Mouse (Mus musculus) right cerebral cortex, postnatal 36 days (tissue): Measurements from ENCODE around the gene Robo4.

ENCODE experiments used
- DNase-seq, 2 experiments: peaks; one replicate each; pipeline ENCODE4 v3.0.0; 2022; ENCODE audit warnings: low spot score in 2 of 2, mixed read lengths in 1 of 2

Robo4 gene

DNA sequence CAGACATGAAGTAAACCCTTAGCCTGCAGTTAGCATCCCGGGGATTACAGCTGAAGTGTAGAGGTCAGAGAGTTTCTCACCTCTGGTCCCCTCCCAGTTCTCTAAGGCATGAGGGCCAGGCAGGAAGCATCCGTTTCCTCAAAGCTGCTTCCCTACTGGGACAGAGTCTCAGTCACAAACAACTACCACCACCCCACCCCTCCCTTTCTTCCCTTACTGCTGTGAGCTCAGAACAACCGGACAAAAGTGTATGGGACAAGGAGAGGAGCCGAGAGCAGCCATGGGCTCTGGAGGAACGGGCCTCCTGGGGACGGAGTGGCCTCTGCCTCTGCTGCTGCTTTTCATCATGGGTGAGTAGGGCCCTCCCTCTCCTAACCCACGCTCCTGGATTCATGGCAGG, at the start of gene Robo4:
Gene Robo4, plus strand, starts transcription at position 96 of the 400 bp plus-strand sequence.
- DNase-seq, result no peak

DNA sequence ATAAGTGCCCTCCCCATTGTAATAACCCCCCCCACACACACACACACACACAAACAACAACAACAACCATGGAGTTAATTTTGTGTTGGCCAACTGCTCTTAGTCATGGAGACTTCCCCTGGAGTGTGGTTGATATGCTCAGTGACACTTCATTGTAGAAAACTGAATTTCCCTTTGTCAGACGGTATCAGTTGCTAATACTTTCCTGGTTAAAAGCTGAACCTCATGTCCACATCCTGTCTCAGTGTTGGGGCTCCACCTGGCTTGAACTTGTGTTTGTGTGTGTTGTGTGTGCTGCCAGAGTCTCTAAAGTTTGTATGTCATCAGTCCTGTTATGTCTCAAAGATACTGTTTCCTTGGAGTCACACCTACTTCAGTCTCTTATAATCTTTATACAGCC, 47.2 kb upstream of the Robo4 start:
- DNase-seq, result no peak

DNA sequence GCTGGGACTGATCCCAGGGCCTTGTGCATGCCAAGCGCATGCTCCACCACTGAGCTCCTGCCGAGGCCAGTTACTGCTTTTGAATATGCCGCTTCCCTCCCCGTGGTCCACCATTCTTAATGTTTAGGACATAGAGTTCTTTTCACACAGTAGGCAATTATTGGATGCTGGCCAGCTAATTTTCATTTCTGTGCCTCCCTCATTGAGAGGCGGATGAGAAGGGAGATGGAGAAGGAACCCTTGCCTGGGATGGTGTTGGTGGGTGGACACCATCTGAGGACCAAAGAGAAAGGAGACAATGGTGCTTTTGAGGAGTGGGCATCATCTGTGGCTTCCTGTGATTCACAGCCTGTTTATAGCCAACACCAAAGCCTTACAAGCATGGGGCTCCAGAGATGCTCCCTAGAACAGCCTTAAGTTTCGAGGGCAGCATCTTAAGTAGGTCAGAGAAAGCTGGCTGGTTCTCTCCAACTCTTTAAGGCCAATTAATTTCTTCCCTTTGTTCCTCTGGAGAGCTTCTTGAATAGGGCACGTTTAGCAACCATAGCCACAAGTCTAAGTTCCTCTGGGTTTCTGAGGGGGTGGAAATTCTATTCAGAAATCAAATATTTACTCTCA, 42.9 kb upstream of the Robo4 start:
- peak in 1 of 2 experiments; percentile 45 for DNase-seq

DNA sequence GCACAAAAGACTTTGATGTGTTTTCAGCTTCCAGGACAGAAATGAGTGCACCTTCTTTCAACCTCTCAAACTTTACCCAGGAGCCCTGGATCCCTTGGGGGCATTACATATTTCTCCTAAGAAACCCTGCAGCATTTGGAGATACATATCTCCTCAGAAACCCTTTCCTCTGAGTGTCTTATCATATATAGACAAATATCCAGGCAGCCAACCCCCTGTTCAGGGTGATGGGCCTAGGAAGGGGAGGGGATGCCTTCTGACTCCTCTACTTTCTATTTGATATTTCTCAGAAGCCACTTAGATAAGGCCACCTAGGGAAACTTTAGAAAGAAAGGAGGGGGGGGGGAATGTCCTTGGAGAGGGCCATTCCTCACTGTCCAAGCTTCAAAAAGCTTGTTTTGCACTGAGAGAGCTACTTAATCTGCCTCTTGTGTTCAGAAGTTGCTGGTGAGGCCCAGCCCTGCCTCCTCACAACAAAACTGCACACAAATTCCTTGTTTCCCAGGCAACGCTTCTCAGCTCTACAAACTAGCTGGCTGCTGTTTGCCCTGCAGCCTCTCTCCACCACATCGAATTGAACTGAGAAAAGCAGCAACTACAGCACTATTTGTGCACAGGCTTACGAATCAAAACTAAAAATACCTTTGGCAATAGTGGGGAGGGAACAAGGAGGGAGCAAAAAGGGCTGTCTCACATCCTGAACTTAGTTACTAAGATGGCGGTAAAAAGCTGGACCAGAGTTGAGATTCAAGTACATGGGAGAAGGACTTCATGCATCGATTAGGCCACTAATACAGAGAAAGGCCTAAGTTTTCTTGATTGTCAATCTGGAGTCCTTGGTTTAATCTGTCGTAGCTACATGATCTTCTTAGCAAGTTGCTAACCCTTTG, 42.1 kb upstream of the Robo4 start:
- peak; percentile 74 to 86 for DNase-seq

DNA sequence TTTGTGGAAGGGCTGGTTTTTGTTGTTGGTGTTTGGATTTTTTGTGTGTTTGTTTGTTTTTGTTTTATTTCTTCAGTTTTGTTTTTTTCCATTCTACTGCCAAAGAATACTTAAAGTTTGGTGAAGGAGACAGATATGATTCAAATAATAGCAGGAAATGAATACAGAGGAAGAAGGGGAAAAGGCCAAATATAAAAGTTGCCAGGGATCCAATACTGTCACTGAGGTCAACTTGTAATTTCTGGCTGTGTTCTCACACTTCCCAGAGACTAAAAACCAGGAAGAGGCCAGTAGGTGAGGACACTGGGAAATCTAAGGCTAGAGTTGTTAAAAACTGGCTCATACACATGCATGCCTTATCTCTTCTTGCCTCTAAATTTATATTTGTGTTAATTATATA, 39.6 kb upstream of the Robo4 start:
- DNase-seq, result no peak

DNA sequence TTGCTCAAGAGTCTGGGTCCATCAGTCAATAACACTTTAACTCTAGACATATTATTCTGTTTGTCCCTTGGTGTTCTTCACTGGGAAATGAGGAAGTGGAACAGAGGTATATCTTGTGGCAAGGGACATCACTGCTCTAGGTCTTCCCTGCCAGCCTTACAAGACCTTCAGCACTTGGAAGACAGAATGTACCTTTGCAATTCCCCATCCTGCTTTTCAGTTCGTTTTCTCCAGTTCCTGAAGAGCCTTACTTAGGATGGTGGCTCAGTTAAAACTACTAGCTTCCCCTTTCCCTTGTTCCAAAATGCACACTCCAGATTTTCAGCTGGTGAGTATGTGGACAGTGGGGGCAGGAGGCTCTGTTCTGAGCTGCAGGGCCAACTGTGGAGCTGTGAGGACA, 38.8 kb upstream of the Robo4 start:
- no peak for DNase-seq

DNA sequence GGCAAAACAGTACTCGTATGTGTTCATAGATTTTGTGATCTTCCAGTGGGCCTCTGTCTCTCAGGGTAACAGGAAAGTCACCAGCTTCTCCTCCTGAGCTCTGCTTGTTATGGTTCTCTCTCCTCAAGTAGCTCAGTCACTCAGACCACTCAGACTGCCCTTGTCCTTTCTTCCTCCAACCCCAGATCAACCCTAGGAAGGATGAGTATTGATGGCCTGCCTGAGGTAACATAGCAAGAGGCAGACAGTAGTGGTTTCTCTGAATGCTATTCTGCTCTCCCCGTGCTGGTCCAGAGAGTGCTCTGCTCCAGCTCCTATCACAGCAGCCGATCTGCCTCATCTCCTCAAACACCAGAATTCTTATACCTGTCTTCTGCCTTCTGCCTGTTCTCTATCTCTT, 38.1 kb upstream of the Robo4 start:
- no peak for DNase-seq

DNA sequence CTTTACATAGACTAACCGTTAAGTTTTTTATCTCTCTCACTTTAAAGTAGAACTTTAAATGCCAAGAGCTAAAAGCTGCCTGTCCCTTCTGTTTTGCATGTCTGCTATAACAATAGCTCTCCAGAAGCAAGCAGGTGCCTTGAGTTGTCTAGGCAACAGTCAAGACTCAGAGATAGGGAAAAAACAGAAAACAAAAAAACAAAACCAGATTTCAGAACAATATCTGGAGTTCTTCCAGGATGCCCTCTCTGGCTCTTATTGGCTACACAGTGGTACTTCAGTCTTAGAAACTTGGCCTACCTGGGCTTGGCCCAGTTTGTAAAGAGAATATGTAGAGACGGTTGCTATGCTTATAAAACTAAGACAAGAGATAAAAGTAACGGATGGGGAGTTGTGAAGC, 37.3 kb upstream of the Robo4 start:
- no peak for DNase-seq

DNA sequence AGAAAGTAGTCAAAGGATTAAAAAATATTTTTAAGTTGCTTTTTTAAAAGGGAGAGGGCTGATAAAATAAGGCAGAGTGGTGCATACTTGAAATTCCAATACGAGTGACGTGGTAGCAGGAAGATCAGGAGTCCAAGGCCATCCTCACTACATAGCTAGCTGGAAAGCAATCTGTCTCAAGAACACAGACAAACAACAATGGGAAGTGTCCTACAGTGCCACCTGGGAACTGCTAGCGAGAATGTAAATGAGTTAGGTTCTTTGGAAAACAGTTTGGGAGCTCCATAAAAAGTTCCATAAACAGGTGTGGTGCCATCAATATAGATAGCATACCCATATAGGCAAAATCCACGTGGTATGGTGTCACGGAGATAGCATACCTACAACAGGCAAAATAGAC, 36.0 kb upstream of the Robo4 start:
- DNase-seq, result no peak

DNA sequence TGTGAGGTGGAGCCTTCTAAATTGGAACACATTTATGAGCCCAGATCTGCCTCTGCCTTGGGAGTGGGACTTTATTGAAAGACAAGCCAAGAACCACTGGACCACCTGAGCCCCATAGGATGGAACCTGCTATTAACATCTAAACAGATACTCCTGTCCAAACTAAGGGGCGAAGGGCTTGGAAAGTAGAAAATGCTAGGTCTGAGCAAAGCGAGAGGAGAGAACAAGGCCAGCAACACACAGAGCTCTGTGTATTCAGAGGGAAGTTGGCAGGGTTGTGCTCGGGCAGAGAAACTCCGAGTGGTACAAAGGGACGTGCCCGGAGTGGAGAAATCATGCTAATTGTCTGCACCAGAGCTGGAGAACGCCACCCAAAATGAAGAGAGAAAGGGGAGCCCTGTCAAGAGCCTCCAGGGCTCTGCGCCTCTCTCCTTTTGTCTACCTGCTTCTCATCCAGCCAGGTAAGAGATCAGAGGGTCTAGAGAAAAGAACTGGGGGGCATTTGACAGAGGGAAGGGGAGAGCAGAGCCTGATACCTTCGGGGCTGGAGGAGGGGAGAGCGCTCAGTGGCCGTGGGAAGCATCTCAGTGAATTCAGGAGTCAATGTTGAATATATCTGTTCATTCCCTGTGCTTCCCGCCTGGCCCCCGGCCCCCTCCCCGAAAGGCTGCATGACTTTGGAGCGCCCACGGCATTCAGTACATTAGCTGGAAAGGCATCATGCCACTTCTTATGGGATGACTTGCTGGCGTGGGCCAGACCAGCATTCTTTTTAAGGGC, 34.2 kb upstream of the Robo4 start, which contains the start of gene Hepacam:
Gene Hepacam, plus strand, starts transcription at position 51 of the 780 bp plus-strand sequence.
- DNase-seq, result no peak

DNA sequence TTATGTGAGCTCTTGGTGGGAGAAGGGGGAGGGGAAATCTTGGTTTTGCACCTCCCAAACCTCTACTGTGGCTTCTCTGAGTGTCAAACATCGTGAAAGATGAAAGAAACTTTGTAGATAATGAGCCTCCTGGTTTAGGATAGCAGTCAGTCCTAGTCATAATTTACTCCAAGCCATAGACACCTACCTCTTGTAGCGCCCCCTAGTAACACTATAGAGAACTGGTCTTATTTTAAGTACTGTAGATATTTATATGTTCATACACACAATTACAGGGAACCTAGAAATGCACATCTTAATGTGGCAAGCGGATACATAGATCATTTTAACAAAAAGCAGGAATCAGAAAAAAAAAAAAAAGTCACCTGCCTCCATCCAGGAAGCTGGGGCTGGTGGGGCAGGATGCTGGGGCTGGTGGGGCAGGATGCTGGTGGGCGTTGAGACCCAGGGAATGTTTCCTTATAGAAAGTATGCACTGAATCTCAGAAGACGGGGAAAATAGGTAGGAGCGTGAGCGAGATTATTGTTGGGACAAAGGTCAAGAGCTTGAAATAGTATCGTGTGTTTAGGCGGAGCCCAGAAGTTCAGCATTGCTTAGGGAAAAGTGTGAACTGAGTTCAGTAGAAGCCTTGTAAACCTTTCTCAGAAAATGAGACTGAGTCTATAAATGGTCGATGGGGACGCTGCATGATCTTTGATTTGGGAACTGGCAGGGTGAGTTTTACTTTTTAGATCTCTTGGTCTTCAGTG, 33.4 kb upstream of the Robo4 start:
- DNase-seq, result no peak

DNA sequence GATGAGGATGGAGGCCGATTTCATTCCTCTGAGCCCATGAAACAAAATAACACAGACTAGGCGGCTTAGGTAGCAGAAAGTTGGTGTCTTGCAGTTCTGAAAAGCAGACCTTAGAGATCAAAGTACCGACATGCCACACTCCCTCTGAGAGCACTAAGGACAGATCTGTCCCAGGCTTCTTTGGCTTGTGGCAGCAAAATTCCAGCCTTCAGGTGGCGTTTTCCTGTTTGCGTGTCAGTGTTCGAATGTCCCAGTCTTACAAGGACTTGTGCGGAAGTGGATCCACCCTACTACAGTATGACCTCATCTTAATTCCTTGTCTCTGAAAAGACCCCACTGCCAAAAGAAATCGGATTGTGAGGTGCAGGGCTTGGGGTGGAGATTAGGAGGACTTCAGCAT, 32.8 kb upstream of the Robo4 start:
- no peak for DNase-seq

DNA sequence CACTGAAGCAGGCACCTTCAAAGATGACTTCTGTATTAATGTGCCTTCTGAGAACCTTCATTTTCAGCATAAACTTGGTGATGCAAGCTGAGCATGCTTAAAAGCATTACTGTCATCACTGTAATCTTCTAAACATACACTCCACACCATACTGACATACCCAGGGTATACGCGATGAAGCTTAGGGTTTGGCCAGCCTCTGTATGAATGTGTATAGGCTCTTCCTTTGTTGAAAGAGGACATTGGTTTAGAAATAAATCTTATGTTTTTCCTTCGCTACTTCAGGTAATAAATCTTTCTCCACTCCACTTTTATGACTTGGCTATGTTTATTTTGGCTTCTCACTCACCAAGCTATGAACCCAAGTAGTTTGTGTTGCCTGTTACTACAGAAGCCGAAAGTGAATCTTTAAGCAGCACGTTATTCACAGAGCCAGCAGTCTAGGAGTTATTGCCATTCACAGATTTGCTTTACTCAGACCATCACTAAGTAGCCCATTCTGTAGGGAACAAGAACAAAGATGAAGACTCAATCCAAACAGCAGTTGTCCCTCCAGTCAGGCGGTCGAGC, 30.4 kb upstream of the Robo4 start:
- no peak for DNase-seq

DNA sequence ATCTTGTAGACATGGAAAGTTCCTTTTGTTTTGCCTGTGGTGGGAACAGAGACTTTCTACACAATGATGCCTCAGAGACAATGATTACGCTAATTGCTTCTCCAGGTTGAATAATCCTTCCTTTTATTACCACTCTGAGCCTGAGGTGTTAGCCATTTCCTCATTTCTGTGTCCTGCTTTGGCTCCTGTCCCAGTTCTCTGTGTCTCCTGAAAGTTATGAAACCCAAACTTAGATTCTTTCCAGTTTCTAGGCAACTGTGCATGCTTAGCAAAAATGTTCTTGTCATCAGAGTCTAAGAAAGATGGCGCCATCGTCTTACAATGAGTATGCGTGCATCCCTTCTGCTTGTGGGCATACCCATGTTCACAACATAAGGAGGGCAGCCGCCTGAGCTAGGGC, 26.0 kb upstream of the Robo4 start:
- DNase-seq, result no peak

DNA sequence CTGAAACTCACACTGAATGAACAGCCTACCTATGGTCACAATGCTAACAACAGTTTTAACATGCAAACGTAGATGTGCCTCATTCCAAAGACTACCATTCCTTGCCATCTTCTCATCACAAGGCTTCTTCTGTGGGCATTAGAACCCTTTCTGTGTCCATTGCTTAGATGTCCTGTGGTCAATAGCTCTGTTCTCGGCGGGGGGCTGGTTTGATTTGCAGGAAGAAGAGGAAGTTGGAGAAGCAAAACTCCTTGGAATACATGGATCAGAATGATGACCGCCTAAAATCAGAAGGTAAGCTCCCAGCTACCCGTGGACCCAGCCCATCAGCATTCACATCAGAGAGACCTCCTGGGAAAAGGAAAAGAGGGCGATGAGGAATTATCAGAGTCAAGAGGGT, 18.5 kb upstream of the Robo4 start:
- no peak for DNase-seq

DNA sequence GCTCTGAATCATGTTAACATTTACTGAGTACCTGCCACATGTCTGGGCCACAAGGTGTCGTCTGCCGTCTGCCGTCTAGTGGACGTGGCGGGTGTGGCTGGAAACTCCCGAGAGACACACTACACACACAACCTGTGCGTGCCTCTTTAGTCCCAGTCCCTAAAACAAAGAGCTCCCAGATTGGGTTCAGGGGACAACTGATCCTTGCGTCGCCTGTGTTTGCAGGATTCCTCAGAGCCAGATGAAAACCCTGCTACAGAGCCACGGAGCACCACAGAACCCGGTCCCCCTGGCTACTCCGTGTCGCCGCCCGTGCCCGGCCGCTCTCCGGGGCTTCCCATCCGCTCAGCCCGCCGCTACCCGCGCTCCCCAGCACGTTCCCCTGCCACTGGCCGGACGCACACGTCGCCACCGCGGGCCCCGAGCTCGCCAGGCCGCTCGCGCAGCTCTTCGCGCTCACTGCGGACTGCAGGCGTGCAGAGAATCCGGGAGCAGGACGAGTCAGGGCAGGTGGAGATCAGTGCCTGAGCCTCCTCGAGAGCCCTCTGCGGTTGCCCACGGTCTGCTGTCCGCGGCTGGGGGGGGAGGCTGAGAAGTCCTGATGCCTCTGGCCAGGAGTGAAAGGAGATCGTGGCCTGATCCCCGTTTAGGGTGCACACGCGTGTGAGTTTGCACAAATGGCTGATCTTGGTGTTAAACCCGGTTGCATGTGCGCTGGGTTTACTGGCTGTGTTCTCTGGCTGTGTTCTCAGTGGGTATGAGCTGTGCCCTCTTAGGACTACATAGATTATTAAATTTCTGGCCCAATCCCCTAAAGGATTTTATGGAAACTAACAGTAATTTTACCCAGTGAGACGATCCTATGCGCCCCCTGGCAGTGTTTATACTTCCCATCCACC, 17.2 kb upstream of the Robo4 start:
- DNase-seq, result no peak

DNA sequence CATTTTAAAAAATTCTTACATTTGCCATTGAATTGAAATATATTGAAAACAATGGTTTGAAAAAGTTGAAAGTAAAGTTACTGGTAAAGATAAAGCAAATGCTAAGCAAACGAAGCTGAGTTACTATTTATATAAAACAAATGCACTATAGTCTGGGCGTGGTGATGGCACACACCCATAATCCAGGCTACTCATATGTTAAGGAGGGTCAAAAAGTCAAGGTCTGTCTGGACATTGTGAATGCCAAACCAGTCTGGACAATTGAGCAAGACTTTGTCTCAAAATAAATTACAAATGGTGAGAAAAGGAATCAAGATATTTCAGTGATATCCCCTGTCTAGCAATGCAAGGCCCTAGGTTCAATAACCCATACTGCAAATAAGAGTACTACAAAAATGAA, 10.8 kb upstream of the Robo4 start:
- DNase-seq, result no peak

DNA sequence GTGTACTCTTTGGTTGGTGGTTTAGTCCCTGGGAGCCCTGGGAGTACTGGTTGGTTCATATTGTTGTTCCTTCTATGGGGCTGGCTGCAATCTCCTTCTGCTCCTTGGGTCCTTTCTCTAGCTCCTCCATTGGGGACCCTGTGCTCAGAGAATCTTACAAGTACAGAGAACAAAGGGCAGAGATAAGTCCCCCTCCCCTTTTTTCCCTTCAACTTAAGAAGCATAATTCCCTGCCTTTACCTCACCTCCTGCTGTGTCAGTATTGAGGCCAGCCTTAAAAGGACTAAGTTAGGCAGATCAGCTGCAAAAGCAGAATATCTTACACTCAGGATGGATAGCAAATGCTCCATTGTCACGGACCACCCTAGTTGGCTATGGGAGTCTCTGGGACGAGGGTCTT, 9.6 kb upstream of the Robo4 start:
- no peak for DNase-seq

DNA sequence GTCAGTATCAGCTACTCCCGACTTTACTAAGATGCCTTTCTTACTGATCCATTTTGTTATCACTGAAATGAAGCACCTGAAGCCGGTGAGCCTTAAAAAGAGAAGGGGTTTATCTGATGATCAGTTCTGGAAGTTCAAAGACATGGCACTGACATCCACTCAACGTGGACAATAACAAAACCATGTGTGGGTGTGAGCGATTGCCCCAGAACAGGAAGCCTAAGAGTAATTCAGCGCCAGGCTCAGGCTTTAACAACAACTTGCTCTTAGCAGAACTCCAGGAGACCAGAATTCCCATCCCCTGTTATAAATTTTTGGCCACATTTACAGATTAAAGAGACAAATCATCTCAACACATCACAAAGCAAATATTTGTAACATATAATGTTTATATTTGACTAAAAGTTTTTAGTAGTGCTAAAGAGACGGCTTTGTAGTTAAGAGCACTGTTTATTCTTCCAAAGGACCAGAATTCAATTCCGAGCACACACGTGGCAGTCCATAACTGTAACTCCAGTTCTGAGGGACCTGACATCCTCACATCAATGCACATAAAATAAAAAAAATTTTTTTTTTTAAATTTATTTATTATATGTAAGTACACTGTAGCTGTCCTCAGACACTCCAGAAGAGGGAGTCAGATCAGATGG, 8.1 kb upstream of the Robo4 start:
- no peak for DNase-seq

DNA sequence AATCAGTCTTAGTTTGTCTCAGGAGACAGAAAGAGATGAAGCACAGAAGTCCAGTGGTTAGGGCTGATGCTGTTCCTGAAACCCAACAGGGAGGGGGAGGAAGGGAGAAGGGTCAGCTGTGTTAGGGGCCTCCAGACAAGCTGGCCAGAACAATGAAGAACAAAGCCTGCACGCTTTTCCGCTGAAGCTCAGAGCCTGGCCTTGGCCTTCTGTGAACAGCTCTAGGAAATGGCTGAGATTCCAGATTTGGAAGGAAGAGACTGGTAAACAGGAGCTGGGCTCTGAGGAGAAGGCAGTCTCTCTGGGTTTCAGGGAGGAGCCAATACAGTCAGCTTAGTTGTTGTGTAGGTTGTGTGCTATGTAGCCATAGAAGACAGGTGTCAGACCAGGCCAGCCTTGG, 1.1 kb upstream of the Robo4 start:
- no peak for DNase-seq
